Mouse (Mus musculus) frontal cortex, adult 2 months (tissue): Measurements from ENCODE around the gene Pcdh18. TPM values are rescaled to one million over a fixed set of nuclear protein-coding genes. Genes with fewer than 3 reads are reported as not detected.

Source experiments
- DNase-seq, 2 experiments: peaks; one replicate each; pipeline ENCODE4 v3.0.0; 2022; ENCODE audit warnings: low spot score in 1 of 2; ENCODE audit errors: extremely low spot score in 1 of 2
- polyA plus RNA-seq: library from polyadenylated mRNA; depleted of rRNA; stranded (reverse); fragments of >200 nt; gene quantifications from 2 replicates; pipeline ENCODE4 v1.2.3, GENCODE M21; 2012; rRNA removed

The Pcdh18 gene
- polyA plus RNA-seq: 5.3 and 5.8 TPM in 2 replicates

- DNase-seq: peak; percentile 20 to 80
Measured at GRCm38 (mm10) chr3:49756870-49757625, at the start of gene Pcdh18. Gene Pcdh18, minus strand, starts transcription at chr3:49757325.

GRCm38 (mm10) chr3:49806823-49807222, 49.7 kb upstream of the Pcdh18 start:
- DNase-seq: no peak

- no peak for DNase-seq
Measured at GRCm38 (mm10) chr3:49805511-49805910, 48.4 kb upstream of the Pcdh18 start.

- DNase-seq: no peak
Measured at GRCm38 (mm10) chr3:49788296-49788695, 31.2 kb upstream of the Pcdh18 start.

- DNase-seq: no peak
Measured at GRCm38 (mm10) chr3:49787719-49788118, 30.6 kb upstream of the Pcdh18 start.

- DNase-seq: no peak
Measured at GRCm38 (mm10) chr3:49768992-49769738, 12.0 kb upstream of the Pcdh18 start.

GRCm38 (mm10) chr3:49762711-49763110, 5.6 kb upstream of the Pcdh18 start:
- no peak for DNase-seq

GRCm38 (mm10) chr3:49761971-49762370, 4.8 kb upstream of the Pcdh18 start:
- no peak for DNase-seq

- DNase-seq: no peak
Measured at GRCm38 (mm10) chr3:49757626-49758019, 498 bp upstream of the Pcdh18 start.

GRCm38 (mm10) chr3:49755986-49756845, 909 bp downstream of the Pcdh18 start:
- peak in 1 of 2 experiments; percentile 39 for DNase-seq

- no peak for DNase-seq
Measured at GRCm38 (mm10) chr3:49752766-49753165, 4.4 kb downstream of the Pcdh18 start.

- DNase-seq: no peak
Measured at GRCm38 (mm10) chr3:49749491-49750284, 7.4 kb downstream of the Pcdh18 start.

GRCm38 (mm10) chr3:49748054-49748453, 9.1 kb downstream of the Pcdh18 start:
- no peak for DNase-seq

GRCm38 (mm10) chr3:49739061-49739460, 18.1 kb downstream of the Pcdh18 start:
- no peak for DNase-seq

- no peak for DNase-seq
Measured at GRCm38 (mm10) chr3:49738531-49738930, 18.6 kb downstream of the Pcdh18 start.

- no peak for DNase-seq
Measured at GRCm38 (mm10) chr3:49706503-49706902, 50.6 kb downstream of the Pcdh18 start.

GRCm38 (mm10) chr3:49699951-49700350, 57.2 kb downstream of the Pcdh18 start:
- no peak for DNase-seq
